Mouse (Mus musculus) ES-E14 (cell line): Measurements from ENCODE around the gene Utrn.

Experiments used
- CHD2 ChIP-seq: IDR thresholded peaks from 2 replicates; pipeline ENCODE4 v1.6.1; 2014; ENCODE audit warnings: mild to moderate bottlenecking, low read depth, low read length, inconsistent platforms
- HCFC1 ChIP-seq: IDR thresholded peaks from 2 replicates; pipeline ENCODE4 v1.6.1; 2012; ENCODE audit warnings: low read length, inconsistent platforms, borderline replicate concordance; ENCODE audit not compliant: insufficient read depth
- MAFK ChIP-seq: IDR thresholded peaks from 2 replicates; pipeline ENCODE4 v1.6.1; 2014; ENCODE audit warnings: mild to moderate bottlenecking, low read depth, low read length, inconsistent platforms; ENCODE audit not compliant: insufficient read depth
- ZNF384 ChIP-seq: IDR thresholded peaks from 2 replicates; pipeline ENCODE4 v1.6.1; 2012; ENCODE audit warnings: low read depth, low read length, inconsistent platforms

DNA sequence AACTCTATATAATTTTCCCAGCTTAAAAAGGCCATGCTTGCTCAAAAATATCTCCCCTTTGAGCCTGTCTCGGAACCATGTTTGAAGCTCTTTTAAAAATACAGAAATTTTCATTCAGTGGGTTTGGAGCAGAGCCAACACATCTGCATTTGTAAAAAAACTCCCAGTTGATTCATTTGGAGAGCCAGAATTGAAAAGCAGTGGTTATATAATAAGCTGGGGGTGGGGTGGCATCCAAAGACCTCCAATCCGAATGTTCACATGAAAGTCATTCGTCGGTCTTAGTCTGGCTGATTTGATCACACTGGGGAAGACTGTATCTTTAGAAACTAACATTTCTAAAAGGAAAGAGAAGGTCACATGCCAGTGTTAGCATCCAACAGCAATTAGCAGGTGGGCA is 8.4 kb downstream of the Utrn start:
- TF ChIP-seq MAFK, result no peak
- TF ChIP-seq HCFC1, result no peak
- no peak for TF ChIP-seq CHD2
- no peak for TF ChIP-seq ZNF384
